Mouse (Mus musculus) stomach, embryonic 14.5 days (tissue): ENCODE data around the gene Nrbp1. TPM values are rescaled to one million over a fixed set of nuclear protein-coding genes. Genes with fewer than 3 reads are reported as not detected.

ENCODE experiments used
- ATAC-seq: fragments of 200-750 bp; cut with Nextera tagmentation; 2 replicates; pipeline ENCODE4 v1.8.0; 2017; ENCODE audit warnings: low read depth, moderate TSS enrichment; ENCODE audit not compliant: insufficient number of reproducible peaks, insufficient read depth, low FRiP score
- H3K27ac ChIP-seq: fragments of 300-500 bp; sonication (generic); 2 replicates; pipeline ENCODE4 v1.5.1; 2014; ENCODE audit warnings: mild to moderate bottlenecking, low read length, moderate library complexity, mixed read lengths
- H3K27me3 ChIP-seq: fragments of 300-500 bp; sonication (generic); 2 replicates; pipeline ENCODE4 v1.6.1; 2014; ENCODE audit warnings: low read length, control low read depth, mixed read lengths; ENCODE audit not compliant: control insufficient read depth, insufficient read depth
- H3K36me3 ChIP-seq: fragments of 300-500 bp; sonication (generic); 2 replicates; pipeline ENCODE4 v1.6.1; 2014; ENCODE audit warnings: mild to moderate bottlenecking, control low read depth, low read length, moderate library complexity, mixed read lengths; ENCODE audit not compliant: control insufficient read depth, insufficient read depth
- H3K4me1 ChIP-seq: fragments of 300-500 bp; sonication (generic); 2 replicates; pipeline ENCODE4 v1.6.1; 2014; ENCODE audit warnings: low read length, control low read depth, mixed read lengths; ENCODE audit not compliant: control insufficient read depth, insufficient read depth
- H3K4me2 ChIP-seq: fragments of 300-500 bp; sonication (generic); replicated peaks from 2 replicates; pipeline ENCODE4 v1.6.1; 2014; ENCODE audit warnings: low read depth, low read length, control low read depth
- H3K4me3 ChIP-seq: fragments of 300-500 bp; sonication (generic); 2 replicates; pipeline ENCODE4 v1.5.1; 2014; ENCODE audit warnings: low read depth, low read length, control low read depth
- H3K9ac ChIP-seq: fragments of 300-500 bp; sonication (generic); replicated peaks from 2 replicates; pipeline ENCODE4 v1.6.1; 2014; ENCODE audit warnings: low read depth, mild to moderate bottlenecking, control low read depth, low read length, moderate library complexity, mixed read lengths
- H3K9me3 ChIP-seq: fragments of 300-500 bp; sonication (generic); 2 replicates; pipeline ENCODE4 v1.6.1; 2016; ENCODE audit warnings: low read depth, low read length, control low read depth; ENCODE audit not compliant: control insufficient read depth
- WGBS: fragments of 180-500 bp; shearing (Covaris S2); extraction: QIAGEN DNeasy Blood & Tissue Kit; methylation state at CpG from one replicate; pipeline ENCODE4 v1.1.7; 2014; 5-methylcytosine and 5-hydroxymethylcytosine counted together
- polyA plus RNA-seq: library from polyadenylated mRNA; unstranded; fragments of >200 nt; fragmentation: Nextera tagmentation; extraction: Ambion mirVana; gene quantifications from 2 replicates; pipeline ENCODE4 v1.2.1, GENCODE M21; 2014

The Nrbp1 gene
- polyA plus RNA-seq, 1 experiment from 2014 or later, result 169 TPM

DNA sequence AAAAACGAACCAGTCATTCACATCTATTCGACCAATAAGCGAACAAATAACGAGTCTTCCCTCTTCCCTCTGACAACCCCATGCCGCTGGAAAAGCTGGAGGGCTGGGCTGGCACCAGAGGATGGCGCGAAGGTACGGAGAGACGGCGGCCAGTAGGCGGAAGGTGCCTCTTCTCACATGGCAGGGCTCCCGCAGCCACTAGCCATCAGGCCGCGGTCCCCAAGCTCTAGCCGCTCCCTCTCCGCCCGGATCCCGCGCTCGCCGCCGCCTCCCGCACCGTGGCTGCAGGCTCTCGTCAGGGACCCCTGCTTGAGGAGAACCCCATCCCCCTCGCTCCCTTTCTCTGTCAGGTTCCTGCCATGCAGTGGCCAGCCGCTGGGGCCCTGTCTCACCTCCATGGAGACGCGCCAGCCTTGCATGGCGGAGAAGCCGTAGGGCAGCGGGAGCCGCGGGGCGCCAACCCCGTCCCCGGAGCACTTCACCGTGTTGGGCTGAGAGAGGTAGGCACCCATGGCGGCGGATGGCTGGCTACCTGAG is 20.7 kb upstream of the Nrbp1 start:
- Histone ChIP-seq H3K9ac (peak overlapping the region; percentile 87), H3K36me3 (no peaks in the 10 kb centered on the region), H3K4me2 (peak overlapping the region; percentile 84), H3K27ac (peak overlapping the region; percentile 92), H3K9me3 (no peaks in the 10 kb centered on the region), H3K4me3 (peak overlapping the region; percentile 100), H3K4me1 (0 out of 2 replicates have a peak, but pooled peaks cover 4% of the 10 kb centered on the region), H3K27me3 (no peaks in the 10 kb centered on the region)
- ATAC-seq, result peak; percentile 60
- WGBS, result under 1% methylated on average over 40 of the region's 40 CpGs

DNA sequence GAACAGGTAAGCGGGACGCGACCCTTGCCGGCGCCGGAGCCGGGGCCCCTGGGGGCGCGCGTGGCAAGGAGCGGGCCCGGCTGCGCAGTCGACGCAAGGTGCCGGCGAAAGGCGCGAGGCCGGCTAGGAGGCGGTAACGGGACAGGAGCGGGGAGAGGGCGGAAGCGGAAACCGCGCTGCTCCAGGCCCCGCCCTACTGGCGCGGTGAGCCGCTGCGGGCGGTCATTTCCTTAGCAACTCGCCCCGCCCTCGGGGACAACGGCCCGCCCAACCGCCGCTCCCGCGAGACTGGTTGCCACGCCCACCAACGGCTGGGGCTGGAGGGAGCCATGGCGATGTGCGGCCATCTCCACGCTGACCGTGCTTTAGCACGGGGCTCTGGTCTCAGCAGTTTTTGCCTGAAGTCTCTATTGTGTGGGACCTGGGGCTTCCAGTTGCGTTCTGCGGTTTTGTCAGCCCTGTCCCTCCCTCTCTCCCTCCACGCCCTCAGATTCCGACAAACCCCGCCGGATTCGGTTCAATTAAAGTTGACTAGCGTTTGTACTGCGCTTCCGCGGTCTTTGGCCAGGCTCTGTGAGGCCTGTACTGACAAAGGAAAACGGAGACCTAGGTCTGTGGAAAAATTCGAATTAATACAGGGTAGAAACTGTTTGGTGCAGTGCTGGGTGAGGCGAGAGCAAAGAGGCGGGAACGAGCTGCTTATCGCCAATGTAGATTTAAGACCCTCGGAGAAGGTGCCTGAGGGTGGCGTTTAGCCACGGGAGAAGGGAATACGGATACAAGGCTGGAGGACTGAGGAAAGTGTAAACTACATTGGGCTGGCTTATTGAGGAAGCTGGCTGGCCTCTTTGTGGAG is 20.0 kb upstream of the Nrbp1 start, which contains the start of gene Ppm1g:
Gene Ppm1g (minus strand): TSS at position 240 of the 856 bp plus-strand sequence.
- ATAC-seq, result peak; percentile 96
- no peaks in the 10 kb centered on the region for H3K27me3 ChIP-seq
- WGBS, result 1% methylated on average over 63 of the region's 70 CpGs
- H3K9ac ChIP-seq, result peak within 1 kb of the TSS; percentile 87
- no peaks in the 10 kb centered on the region for H3K36me3 ChIP-seq
- H3K4me1 ChIP-seq, result 0 out of 2 replicates have a peak, but pooled peaks cover 4% of the 10 kb centered on the region
- H3K27ac ChIP-seq, result peak within 1 kb of the TSS; percentile 92
- no peaks in the 10 kb centered on the region for H3K9me3 ChIP-seq
- peak within 1 kb of the TSS; percentile 100 for H3K4me3 ChIP-seq
- peak within 1 kb of the TSS; percentile 84 for H3K4me2 ChIP-seq

DNA sequence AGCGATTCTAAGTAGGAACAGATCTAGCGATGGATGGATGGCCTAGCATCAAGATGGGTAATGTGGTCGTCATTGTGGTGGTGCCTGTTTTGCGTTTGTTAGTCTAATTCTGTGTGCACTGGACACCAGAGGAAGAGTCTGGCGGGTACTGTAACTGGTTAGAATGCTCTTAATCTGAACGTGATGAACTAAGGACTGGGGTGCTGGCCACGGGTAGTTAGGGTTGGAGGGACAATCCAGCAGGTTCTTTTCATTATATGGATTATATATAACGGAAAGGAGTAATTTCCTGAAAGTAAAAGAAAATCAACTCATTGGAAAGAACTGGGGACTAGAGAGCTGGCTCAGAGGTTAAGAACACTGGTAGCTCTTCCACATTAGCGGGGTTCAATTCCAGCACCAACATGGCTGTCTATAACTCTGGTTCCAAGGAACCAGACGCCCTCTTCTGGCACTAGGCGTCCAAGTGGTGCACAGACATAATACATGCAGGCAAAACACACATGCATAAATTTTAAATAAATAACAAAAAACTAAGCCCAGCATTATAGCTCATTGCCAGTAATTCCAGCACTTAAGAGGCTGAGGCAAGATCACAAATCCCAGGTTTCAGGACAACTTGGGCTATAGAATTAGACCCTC is 19.2 kb upstream of the Nrbp1 start:
- H3K9ac ChIP-seq, result peak overlapping the region; percentile 80
- peak overlapping the region; percentile 100 for H3K4me3 ChIP-seq
- H3K27ac ChIP-seq, result peak overlapping the region; percentile 92
- H3K4me2 ChIP-seq, result peak overlapping the region; percentile 80
- no peak for ATAC-seq
- no peaks in the 10 kb centered on the region for H3K9me3 ChIP-seq
- H3K36me3 ChIP-seq, result no peaks in the 10 kb centered on the region
- no peaks in the 10 kb centered on the region for H3K27me3 ChIP-seq
- 16% methylated on average over 11 of the region's 11 CpGs for WGBS
- 0 out of 2 replicates have a peak, but pooled peaks cover 4% of the 10 kb centered on the region for H3K4me1 ChIP-seq

DNA sequence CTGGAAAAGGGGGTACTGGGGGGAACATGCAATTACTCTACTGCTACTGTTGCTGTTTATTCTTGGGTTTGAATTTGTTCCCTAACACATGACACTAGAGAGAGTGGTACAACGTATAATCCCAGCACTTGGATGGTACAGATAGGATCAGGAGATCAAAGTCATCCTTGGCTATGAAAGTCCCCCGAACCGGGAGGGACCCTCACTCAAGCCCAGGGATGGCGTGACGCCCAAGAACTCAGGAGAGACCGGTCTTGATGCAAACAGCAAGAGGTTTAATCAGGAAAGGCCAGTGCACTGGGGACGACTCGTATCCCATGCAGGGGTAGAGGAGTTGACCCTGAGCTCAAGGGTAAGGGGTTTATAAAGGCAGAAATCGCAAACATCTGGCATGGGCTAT is 18.0 kb upstream of the Nrbp1 start:
- ATAC-seq, result no peak
- H3K4me3 ChIP-seq, result no peak overlapping the region

DNA sequence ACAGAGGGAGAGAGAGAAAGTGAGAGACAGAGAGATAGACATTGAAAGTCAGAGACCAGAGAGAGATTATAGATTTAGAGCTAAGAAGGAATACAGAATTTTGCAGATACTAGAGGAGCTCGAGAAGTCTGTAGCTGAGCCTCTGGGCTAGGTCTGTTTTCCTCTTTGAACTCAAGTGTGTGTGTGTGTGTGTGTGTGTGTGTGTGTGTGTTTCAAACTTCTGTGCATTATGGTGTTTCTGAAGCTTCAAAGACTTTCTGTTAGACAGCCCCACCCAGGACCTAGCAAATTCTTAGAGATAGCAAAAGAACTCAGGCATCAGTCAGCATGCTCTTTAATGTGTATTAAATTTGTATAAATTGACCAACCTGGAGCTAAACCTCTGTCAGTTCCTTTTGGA is 14.0 kb upstream of the Nrbp1 start:
- Histone ChIP-seq H3K4me3 (no peak overlapping the region), H3K9me3 (no peaks in the 10 kb centered on the region), H3K4me2 (no peak overlapping the region), H3K9ac (no peak overlapping the region), H3K4me1 (no peaks in the 10 kb centered on the region), H3K27me3 (no peaks in the 10 kb centered on the region), H3K36me3 (no peaks in the 10 kb centered on the region), H3K27ac (no peak overlapping the region)
- WGBS, result 75% methylated on average over 1 of the region's 1 CpGs
- ATAC-seq, result no peak

More for the DNA sequence above, 18.0 kb upstream of the Nrbp1 start:
- Histone ChIP-seq H3K9ac (no peak overlapping the region), H3K4me2 (no peak overlapping the region), H3K9me3 (no peaks in the 10 kb centered on the region), H3K4me1 (0 out of 2 replicates have a peak, but pooled peaks cover 4% of the 10 kb centered on the region), H3K27ac (no peak overlapping the region), H3K27me3 (no peaks in the 10 kb centered on the region), H3K36me3 (no peaks in the 10 kb centered on the region)
- 93% methylated on average over 9 of the region's 9 CpGs for WGBS

DNA sequence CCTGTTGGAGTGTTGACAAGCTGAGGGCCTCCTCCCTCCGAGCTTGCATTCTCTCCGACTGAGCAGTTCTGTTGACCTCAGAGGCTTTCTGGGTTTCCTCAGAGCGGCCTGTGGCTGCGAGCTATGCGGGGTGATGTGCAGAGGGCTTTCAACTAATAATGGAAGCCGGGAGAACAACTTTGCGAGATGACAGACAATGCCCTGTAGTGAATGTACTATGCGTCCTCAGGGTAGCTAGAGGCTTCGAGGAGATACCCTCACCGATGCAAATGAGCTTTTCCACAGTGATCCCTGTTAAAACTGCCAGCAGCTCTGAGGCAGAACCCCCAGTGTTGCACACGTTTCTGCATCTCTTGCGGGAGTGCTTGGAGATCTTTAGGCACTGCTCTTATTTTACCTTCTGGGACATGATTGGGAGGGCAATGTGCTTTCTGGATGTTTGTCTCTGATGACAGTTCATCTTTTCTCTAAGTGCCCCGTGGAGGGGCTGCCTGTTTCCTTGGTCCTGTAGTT is 914 bp downstream of the Nrbp1 start:
- Histone ChIP-seq H3K27ac (peak overlapping the region; percentile 98), H3K9me3 (no peaks in the 10 kb centered on the region), H3K36me3 (peaks cover 30% of the 10 kb centered on the region), H3K4me2 (peak overlapping the region; percentile 71), H3K4me3 (peak overlapping the region; percentile 91), H3K4me1 (peaks cover 5% of the 10 kb centered on the region; the same call in 1 of the 2 replicates), H3K9ac (peak overlapping the region; percentile 99), H3K27me3 (no peaks in the 10 kb centered on the region)
- WGBS, result 1% methylated on average over 13 of the region's 13 CpGs
- no peak for ATAC-seq

DNA sequence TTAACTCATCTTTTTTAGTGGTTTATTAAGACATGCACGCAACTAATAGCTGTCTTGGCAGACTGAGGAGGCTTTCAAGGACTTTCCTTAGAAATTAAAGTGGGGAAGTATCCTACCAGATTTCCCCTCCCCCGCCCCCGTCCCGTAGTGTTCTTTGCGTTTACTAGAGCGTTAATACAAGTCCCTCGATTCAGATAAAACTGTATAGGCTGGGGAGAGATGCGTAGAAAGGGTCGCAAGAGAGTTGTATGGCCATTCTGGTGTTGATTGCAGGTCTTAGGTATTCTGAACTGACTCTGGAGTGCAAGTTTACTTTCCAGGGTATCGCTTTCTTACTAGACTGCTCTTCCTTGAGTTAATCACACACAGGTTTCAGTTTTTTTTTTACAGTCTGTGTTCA is 1.5 kb downstream of the Nrbp1 start:
- Histone ChIP-seq H3K36me3 (peaks cover 36% of the 10 kb centered on the region), H3K4me3 (peak overlapping the region; percentile 91), H3K9ac (peak overlapping the region; percentile 0; the same call in 1 of the 2 replicates), H3K4me2 (peak overlapping the region; percentile 71), H3K27me3 (no peaks in the 10 kb centered on the region), H3K4me1 (peaks cover 5% of the 10 kb centered on the region; the same call in 1 of the 2 replicates), H3K27ac (no peak overlapping the region), H3K9me3 (no peaks in the 10 kb centered on the region)
- WGBS, result 23% methylated on average over 10 of the region's 10 CpGs
- no peak for ATAC-seq

DNA sequence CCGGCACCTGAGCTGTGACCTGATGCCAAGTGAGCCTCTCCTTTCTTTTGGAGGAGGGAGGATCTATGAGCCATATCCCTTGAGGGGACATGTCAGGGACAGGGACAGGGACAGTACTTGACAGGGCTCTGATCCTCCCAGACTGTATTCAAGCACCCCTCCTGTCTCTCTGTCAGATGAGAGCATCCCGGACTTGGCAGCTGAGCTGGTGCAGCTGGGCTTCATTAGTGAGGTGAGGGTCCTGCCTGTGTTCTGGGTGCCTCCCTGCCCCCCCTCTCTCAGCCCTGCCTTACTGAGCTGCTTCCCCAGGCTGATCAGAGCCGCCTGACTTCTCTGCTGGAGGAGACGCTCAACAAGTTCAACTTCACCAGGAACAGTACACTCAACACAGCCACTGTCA is 10.1 kb downstream of the Nrbp1 start:
- no peak overlapping the region for H3K9ac ChIP-seq
- no peak overlapping the region for H3K4me3 ChIP-seq
- no peak for ATAC-seq
- H3K36me3 ChIP-seq, result peaks cover 63% of the 10 kb centered on the region
- no peak overlapping the region for H3K4me2 ChIP-seq
- no peak overlapping the region for H3K27ac ChIP-seq
- H3K9me3 ChIP-seq, result no peaks in the 10 kb centered on the region
- no peaks in the 10 kb centered on the region for H3K27me3 ChIP-seq
- H3K4me1 ChIP-seq, result peaks cover 9% of the 10 kb centered on the region; the same call in 1 of the 2 replicates
- WGBS, result 57% methylated on average over 4 of the region's 4 CpGs
